Mouse (Mus musculus) heart, embryonic 16.5 days (tissue): ENCODE results near the gene Olfr465-ps1. TPM values are rescaled to one million over a fixed set of nuclear protein-coding genes. Genes with fewer than 3 reads are reported as not detected.

ENCODE experiments used
- ATAC-seq: fragments of 200-750 bp; cut with Nextera tagmentation; replicated peaks from 2 replicates; pipeline ENCODE4 v1.8.0; 2017; ENCODE audit warnings: moderate number of reproducible peaks; ENCODE audit not compliant: insufficient read depth, low FRiP score; ENCODE audit errors: extremely low read depth
- H3K27ac ChIP-seq: fragments of 300-500 bp; sonication (generic); 2 replicates; pipeline ENCODE4 v1.5.1; 2014; ENCODE audit warnings: mild to moderate bottlenecking, low read length, control low read depth, moderate library complexity
- H3K27me3 ChIP-seq: fragments of 300-500 bp; sonication (generic); 2 replicates; pipeline ENCODE4 v1.6.1; 2014; ENCODE audit warnings: low read length, mixed read lengths; ENCODE audit not compliant: control insufficient read depth, insufficient read depth
- H3K36me3 ChIP-seq: fragments of 300-500 bp; sonication (generic); 2 replicates; pipeline ENCODE4 v1.6.1; 2014; ENCODE audit not compliant: control insufficient read depth, insufficient read depth
- H3K4me1 ChIP-seq: fragments of 300-500 bp; sonication (generic); 2 replicates; pipeline ENCODE4 v1.6.1; 2014; ENCODE audit warnings: low read length, mixed read lengths; ENCODE audit not compliant: control insufficient read depth, insufficient read depth
- H3K4me2 ChIP-seq: fragments of 300-500 bp; sonication (generic); 2 replicates; pipeline ENCODE4 v1.6.1; 2014; ENCODE audit warnings: low read depth, mild to moderate bottlenecking, control low read depth, low read length
- H3K4me3 ChIP-seq: fragments of 300-500 bp; sonication (generic); 2 replicates; pipeline ENCODE4 v1.5.1; 2014; ENCODE audit warnings: mild to moderate bottlenecking, control low read depth, low read length
- H3K9ac ChIP-seq: fragments of 300-500 bp; sonication (generic); 2 replicates; pipeline ENCODE4 v1.6.1; 2014; ENCODE audit warnings: low read length, control low read depth
- H3K9me3 ChIP-seq: fragments of 300-500 bp; sonication (generic); replicated peaks from 2 replicates; pipeline ENCODE4 v1.6.1; 2016; ENCODE audit warnings: low read length; ENCODE audit not compliant: control insufficient read depth
- WGBS: fragments of 180-500 bp; shearing (Covaris S2); extraction: QIAGEN DNeasy Blood & Tissue Kit; methylation state at CpG from one replicate; pipeline ENCODE4 v1.1.7; 2014; 5-methylcytosine and 5-hydroxymethylcytosine counted together
- polyA plus RNA-seq: library from polyadenylated mRNA; unstranded; fragments of >200 nt; fragmentation: Nextera tagmentation; extraction: Ambion mirVana; gene quantifications from 2 replicates; pipeline ENCODE4 v1.2.1, GENCODE M21; 2015

Gene Olfr465-ps1
- not detected in 2 replicates for polyA plus RNA-seq

DNA sequence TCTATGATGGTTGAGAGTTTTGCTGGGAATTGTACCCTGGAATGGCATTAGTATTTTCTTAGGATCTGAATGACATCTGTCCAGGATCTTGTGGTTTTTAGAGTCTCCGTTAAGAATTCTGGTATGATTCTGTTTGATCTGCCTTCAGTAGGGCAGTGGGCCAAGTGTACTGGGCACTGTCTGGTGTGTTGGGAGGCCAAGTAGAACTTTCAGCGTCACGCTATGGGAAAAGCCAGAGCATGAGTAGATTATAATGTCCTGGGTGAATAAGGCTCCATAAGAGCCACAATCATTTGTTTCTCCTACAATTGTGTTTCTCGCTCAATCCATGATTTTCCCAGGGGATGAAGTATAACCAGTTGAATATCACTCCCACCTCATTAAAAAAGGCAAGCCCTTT, at the start of gene Olfr465-ps1:
Gene Olfr465-ps1, plus strand, starts transcription at position 301 of the 400 bp plus-strand sequence.
- Histone ChIP-seq H3K4me1 (no peaks in the 10 kb centered on the region), H3K9me3 (no peaks in the 10 kb centered on the region), H3K27ac (no peak within 1 kb of the TSS), H3K9ac (no peak within 1 kb of the TSS), H3K4me2 (no peak within 1 kb of the TSS), H3K4me3 (no peak within 1 kb of the TSS), H3K36me3 (no peaks in the 10 kb centered on the region), H3K27me3 (no peaks in the 10 kb centered on the region)
- 69% methylated on average over 4 of the region's 4 CpGs for WGBS
- no peak for ATAC-seq

DNA sequence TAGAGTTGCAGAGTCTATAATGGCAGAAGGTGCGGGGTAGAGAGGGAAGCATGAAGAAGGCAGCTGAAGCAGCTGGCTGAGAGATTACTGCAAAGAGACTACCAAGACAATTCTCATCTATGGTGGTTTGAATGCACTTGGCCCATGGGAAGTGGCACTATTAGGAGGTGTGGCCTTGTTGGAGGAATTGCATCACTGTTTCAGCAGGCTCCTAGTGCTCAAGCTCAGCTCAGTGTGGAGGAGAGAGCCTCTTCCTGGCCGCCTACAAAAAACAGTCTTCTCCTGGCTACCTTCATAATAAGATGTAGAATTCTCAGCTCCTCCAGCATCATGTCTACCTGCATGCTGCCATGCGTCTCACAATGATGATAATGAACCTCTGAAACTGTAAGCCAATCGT, 42.0 kb upstream of the Olfr465-ps1 start:
- Histone ChIP-seq H3K36me3 (peaks cover 3% of the 10 kb centered on the region; the same call in 1 of the 2 replicates), H3K27ac (no peak overlapping the region), H3K27me3 (no peaks in the 10 kb centered on the region), H3K9ac (no peak overlapping the region), H3K9me3 (no peaks in the 10 kb centered on the region), H3K4me2 (no peak overlapping the region), H3K4me3 (no peak overlapping the region), H3K4me1 (no peaks in the 10 kb centered on the region)
- no peak for ATAC-seq
- WGBS = 91% methylated on average over 4 of the region's 4 CpGs

DNA sequence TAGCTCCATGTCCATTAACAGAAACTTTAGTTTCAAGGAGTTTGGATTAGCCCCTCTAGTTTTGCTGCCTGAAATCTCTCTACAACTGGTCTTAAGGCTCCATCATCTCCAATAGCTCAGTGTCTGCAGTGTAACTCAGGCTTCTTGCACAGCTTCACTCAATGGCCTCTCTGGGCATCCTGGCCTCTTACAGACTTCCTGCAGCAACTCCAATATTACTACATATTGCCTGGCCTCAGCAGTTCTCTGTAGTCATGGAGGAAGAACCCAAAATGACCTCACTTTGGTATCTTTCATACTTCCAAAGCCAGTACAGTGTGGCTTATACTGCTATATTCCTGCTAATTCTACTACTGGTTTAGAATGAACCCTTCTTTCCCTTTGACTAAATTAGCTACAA, 40.9 kb upstream of the Olfr465-ps1 start:
- Histone ChIP-seq H3K4me1 (no peaks in the 10 kb centered on the region), H3K36me3 (peaks cover 3% of the 10 kb centered on the region; the same call in 1 of the 2 replicates), H3K27me3 (no peaks in the 10 kb centered on the region), H3K27ac (no peak overlapping the region), H3K4me3 (no peak overlapping the region), H3K4me2 (no peak overlapping the region), H3K9me3 (no peaks in the 10 kb centered on the region), H3K9ac (no peak overlapping the region)
- no peak for ATAC-seq

DNA sequence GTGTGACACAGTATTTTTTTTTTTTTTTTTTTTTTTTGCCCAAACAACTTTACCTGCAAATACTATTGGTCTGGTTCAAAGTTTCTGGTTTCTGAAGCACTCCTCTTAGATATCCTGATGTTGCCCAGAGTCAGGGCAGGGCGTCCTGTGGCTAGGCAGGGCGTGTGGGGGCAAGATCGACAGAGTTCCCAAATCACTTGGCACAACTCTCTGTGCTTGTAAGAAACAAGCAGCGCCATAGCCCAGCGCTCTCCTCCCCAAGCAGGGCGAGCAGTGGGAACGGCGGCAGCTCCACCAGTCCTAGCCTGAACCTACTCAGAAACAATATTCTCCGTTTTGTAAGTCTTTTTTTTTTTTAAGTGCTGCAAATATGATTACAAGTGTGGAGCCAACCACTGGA, 37.2 kb upstream of the Olfr465-ps1 start:
- H3K4me1 ChIP-seq = no peaks in the 10 kb centered on the region
- H3K9me3 ChIP-seq = no peaks in the 10 kb centered on the region; the same call in 1 of the 2 replicates
- ATAC-seq = no peak
- 93% methylated on average over 9 of the region's 9 CpGs for WGBS
- H3K4me3 ChIP-seq = no peak overlapping the region
- H3K36me3 ChIP-seq = peaks cover 3% of the 10 kb centered on the region; the same call in 1 of the 2 replicates
- no peaks in the 10 kb centered on the region for H3K27me3 ChIP-seq
- no peak overlapping the region for H3K4me2 ChIP-seq
- H3K9ac ChIP-seq = no peak overlapping the region
- H3K27ac ChIP-seq = no peak overlapping the region

DNA sequence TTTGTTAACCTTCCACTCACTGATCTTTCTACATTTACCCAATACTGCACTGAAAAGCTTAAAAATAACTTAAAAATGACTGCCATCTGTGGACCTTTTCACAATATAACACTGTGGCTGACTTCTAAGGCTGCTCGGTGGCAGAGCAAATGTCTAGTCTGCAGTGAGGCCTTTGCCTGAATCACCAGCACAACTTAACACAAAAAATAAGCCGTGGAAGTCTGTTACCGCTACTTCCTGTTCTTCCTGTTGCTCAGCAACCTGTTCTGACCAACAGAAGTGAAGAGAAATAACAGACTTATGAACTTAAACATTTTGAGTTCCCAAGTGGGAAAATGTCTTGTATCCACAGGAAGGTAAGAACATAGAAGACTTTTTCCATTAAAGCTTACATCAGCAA, 36.7 kb upstream of the Olfr465-ps1 start:
- no peak overlapping the region for H3K4me2 ChIP-seq
- H3K27ac ChIP-seq = no peak overlapping the region
- 81% methylated on average over 3 of the region's 3 CpGs for WGBS
- no peaks in the 10 kb centered on the region for H3K4me1 ChIP-seq
- no peak overlapping the region for H3K9ac ChIP-seq
- H3K27me3 ChIP-seq = no peaks in the 10 kb centered on the region
- H3K4me3 ChIP-seq = no peak overlapping the region
- H3K36me3 ChIP-seq = peaks cover 3% of the 10 kb centered on the region; the same call in 1 of the 2 replicates
- ATAC-seq = no peak
- H3K9me3 ChIP-seq = peaks cover 3% of the 10 kb centered on the region; the same call in 1 of the 2 replicates

DNA sequence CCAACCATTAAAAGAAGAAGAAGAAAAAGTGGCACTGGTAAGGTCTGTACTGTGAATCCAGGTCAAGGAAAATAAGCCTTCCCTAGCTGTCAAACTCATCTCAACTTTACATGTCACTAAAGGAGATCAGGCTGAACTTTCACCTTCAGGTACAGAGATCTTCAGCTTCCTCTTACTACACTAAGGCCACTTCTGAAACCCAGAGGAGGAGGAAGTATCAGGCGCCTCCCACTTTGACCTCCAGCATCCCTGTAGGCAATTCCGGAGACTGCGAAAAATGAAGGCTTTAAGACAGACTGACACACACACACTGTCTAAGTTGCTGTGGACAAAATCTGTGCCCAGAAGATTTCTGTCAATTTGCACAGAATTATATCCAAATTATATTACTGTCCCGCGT, 25.9 kb upstream of the Olfr465-ps1 start:
- Histone ChIP-seq H3K4me2 (peak overlapping the region; percentile 72), H3K27ac (peak overlapping the region; percentile 80), H3K9me3 (no peaks in the 10 kb centered on the region), H3K36me3 (no peaks in the 10 kb centered on the region), H3K9ac (peak overlapping the region; percentile 92), H3K4me3 (peak overlapping the region; percentile 83), H3K27me3 (no peaks in the 10 kb centered on the region; the same call in 1 of the 2 replicates), H3K4me1 (peaks cover 5% of the 10 kb centered on the region; the same call in 1 of the 2 replicates)
- ATAC-seq = no peak
- WGBS = under 1% methylated on average over 5 of the region's 5 CpGs

DNA sequence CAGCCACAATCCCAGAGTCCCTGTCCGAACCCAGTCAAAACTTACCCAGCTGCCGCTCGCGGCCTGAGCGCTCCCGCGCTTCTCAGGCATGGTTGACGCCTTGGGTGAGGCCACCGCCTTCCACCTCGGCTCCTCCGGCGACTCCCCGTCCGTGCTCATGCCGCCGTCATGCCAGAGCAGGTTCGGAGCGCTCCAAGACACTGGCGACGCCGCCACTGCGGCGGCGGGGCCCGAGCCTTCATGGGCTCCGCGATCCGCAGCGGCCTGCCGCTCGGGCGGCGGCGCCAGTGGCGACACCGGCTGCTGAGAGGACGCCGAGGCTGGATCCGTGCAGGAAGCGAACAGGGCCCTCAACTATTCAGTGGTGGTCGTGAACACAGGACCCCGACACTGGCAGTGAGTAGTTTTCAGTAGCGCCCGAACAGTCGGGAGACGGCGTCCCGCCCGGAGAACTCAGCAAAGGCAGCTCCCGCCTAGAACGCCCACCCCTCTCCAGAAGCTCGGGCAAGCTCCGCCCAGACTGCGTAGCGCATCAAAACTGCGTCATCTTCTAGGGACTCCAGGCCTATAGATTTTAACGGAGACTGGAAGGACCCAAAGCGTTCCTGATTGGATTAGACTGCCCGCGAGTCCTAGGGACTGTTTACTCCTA, 25.3 kb upstream of the Olfr465-ps1 start, which contains the start of gene Mfsd14b:
Gene Mfsd14b, minus strand, starts transcription at position 517 of the 652 bp plus-strand sequence.
- Histone ChIP-seq H3K4me3 (peak within 1 kb of the TSS; percentile 83), H3K27me3 (no peaks in the 10 kb centered on the region; the same call in 1 of the 2 replicates), H3K36me3 (no peaks in the 10 kb centered on the region), H3K4me2 (peak within 1 kb of the TSS; percentile 72), H3K9ac (peak within 1 kb of the TSS; percentile 92), H3K9me3 (no peaks in the 10 kb centered on the region), H3K27ac (peak within 1 kb of the TSS; percentile 80), H3K4me1 (peaks cover 5% of the 10 kb centered on the region; the same call in 1 of the 2 replicates)
- ATAC-seq = peak; percentile 99
- 0% methylated on average over 60 of the region's 60 CpGs for WGBS

DNA sequence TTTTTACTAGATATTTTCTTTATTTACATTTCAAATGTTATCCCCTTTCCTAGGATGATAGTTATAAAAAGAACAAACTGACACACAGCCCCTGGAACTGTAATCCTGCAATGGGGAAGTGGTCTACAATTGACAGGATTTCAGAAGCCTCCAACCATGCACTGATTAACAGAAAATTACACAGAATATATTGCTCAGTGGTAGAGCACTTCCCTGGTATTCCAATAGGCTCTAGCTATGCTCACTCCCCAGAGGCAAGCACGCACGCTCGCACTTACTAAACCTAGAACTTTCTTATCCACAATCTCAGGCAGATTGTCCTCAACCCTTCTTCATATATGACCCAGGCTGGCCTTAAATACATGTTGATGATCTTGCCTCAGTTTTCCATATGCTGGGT, 24.6 kb upstream of the Olfr465-ps1 start:
- 57% methylated on average over 3 of the region's 3 CpGs for WGBS
- H3K27ac ChIP-seq = peak overlapping the region; percentile 80
- no peaks in the 10 kb centered on the region for H3K36me3 ChIP-seq
- peak overlapping the region; percentile 92 for H3K9ac ChIP-seq
- H3K4me3 ChIP-seq = peak overlapping the region; percentile 83
- peaks cover 5% of the 10 kb centered on the region; the same call in 1 of the 2 replicates for H3K4me1 ChIP-seq
- peak overlapping the region; percentile 72 for H3K4me2 ChIP-seq
- no peak for ATAC-seq
- no peaks in the 10 kb centered on the region; the same call in 1 of the 2 replicates for H3K27me3 ChIP-seq
- H3K9me3 ChIP-seq = no peaks in the 10 kb centered on the region

DNA sequence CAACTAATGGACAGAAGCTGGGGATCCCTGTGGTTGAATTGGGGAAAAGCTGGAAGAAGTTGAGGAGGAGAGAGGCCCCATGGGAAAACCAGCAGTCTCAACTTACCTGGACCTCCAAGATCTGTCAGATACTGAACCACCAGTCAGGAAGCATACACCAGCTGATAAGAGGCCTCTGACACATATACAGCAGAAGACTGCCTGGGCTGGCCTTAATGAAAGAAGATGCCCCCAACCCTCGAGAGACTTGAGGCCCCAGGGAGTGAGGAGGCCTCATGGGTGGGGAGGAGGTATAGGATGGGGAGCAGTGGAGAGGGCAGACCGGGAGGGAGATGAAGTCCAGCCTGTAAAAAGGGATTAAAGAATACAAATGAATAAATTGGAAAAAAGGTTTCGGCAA, 16.9 kb upstream of the Olfr465-ps1 start:
- H3K36me3 ChIP-seq = no peaks in the 10 kb centered on the region
- 61% methylated on average over 3 of the region's 3 CpGs for WGBS
- no peak overlapping the region for H3K4me3 ChIP-seq
- no peaks in the 10 kb centered on the region; the same call in 1 of the 2 replicates for H3K9me3 ChIP-seq
- H3K4me2 ChIP-seq = no peak overlapping the region
- H3K27me3 ChIP-seq = no peaks in the 10 kb centered on the region; the same call in 1 of the 2 replicates
- no peak overlapping the region for H3K9ac ChIP-seq
- ATAC-seq = no peak
- no peak overlapping the region for H3K27ac ChIP-seq
- H3K4me1 ChIP-seq = no peaks in the 10 kb centered on the region
